Mouse (Mus musculus) urinary bladder, postnatal 14 days (tissue): ENCODE data around the gene Dck.

Experiments used
- DNase-seq: peaks from one replicate; pipeline ENCODE4 v3.0.0; 2021; ENCODE audit warnings: low spot score

Dck gene

DNA sequence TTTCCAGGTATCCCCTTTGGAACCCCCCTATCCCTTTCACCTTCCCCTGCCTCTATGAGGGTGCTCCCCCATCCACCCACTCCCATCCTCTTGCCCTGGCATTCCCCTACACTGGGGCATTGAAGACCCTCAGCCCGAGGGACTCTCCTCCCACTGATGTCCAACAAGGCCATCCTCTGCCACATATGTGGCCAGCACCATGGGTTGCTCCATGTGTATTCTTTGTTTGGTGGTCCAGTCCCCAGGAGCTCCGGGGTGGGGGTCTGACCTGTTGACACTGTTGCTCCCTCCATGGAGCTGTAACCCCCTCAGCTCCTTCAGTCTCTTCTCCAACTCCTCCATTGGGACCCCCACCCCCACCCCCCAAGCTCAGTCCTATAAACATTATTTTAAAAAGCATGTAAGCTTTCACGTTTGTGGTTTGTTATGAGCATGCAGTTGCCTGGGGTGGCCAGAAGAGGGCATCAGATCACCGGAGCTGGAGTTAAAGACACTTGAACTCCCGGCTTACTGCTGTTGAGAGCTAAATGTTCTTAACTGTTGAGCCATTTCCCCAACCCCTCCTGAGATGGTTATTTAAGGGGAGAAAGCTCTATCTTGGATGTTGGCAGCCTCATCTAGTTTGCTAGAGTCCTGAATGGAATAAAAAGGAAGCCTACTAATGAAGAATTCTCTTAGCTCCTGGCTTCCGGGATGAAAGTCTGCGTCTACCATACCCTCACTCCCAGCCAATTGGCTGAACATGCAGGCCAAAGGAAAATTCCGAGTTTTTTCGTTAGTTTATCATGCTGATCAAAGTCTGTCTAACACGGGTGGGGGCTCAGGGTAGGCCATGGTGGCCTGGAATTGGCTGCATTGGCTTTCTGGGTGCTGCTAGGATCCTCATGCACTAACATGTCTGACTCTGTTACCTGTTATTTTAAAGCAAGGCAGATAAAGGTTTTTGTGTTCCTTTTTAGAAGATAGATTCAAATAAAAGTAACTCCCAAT lies 26.8 kb downstream of the Dck start:
- DNase-seq, result peak; percentile 46

DNA sequence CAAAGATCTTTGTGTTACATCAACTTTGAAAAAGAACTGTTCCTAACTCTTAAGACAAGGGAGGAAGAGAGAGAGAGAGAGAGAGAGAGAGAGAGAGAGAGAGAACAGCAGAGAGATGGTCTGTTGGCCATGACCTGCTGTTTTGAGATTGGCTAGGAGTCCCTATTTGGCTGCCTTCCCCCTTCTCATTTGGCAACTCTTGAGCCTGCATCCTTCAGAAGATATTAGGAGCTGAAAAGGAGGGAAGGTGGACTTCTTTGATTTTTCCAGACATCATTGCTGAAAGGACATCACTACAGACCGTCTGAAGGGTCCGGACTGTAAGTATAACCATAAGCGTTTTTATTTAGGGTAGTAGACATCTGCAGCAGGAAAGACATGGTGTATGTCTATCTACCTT lies 28.9 kb downstream of the Dck start:
- no peak for DNase-seq

DNA sequence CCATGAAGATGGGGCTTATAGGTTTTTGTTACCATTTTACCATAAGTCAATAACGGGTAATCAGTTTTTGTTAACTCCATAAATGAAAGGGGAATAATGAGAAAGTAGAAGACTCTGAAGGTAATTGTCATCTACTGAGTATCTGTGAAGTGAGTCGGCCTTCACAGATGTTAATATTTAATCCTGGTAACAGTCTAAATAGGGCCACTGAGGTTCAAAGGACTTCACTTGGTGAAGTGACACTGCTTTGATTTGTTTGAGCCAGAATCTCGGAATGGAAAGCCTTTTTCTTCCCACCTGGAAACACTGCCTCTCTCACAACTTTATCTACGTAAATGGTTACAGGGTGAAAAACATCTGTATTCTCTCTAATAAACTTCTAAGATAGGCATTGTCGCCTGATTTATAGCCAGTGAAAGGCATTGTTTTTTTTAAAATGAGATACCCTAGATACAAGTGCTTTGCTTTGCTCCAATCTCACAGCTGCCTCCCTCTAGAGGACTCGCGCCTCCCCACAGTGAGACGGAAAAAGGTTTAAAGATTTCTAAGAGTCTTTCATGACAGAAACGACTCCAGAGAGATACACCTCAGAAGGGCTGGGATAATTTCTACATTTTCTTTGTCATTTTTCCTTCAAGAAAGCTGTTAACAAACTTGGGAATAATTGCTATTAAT lies 31.3 kb downstream of the Dck start:
- DNase-seq, result no peak

DNA sequence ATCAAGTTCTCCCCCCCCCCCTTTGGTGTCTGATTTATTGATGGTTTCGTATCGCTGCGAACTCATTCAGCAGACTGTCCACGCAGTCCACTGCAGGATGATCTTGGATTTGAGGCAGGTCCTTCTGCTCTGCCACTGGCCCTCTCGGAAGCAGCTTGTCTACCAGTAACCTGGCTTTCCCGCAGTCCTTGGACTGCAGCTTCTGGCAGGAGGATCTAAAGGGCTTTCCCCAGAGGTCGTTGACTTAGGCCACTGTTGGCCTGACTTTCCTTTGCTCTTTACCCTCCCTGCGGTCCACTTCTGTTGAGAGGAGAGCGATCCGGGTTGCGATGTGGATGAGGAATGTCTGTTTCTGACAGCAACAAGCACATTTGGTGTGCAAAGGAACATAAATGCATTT lies 31.8 kb downstream of the Dck start:
- no peak for DNase-seq

DNA sequence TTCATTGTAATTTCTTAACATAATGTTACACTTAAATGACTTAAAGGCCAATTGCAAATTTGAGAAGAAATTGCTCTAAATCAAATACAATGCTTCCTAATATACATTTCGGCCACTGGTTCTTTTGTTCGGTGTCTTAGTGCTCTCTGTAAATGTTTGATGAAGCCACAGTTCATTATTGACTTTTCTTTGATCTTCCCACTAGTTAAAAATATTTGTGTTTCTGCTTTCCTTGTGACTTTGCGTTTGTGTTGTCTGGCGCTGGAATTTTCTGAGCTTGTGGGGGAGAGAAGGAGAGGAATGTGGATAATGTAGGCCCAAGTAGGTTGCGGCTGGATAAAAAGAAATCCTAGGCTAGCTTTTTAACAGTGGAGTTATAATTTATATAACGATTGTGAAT lies 32.3 kb downstream of the Dck start:
- no peak for DNase-seq

DNA sequence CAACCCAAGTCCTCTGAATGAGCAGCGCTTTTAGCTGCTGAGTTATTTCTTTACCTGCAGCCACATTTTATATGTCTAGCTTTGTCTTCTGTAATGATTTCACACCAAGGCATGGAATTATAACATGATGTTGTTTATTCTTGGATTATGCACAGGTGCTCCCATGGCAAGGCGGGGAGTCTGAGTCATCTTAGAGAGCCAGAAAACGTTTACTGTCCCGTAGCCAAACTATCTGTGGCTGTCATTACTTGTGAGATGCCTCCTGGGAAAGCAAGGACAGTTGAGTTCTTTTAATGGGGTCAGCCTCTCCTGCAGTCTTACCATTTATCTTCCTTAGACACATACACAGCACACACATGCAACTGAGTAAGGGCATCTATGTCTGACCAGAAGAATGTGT lies 40.8 kb downstream of the Dck start:
- DNase-seq, result no peak

DNA sequence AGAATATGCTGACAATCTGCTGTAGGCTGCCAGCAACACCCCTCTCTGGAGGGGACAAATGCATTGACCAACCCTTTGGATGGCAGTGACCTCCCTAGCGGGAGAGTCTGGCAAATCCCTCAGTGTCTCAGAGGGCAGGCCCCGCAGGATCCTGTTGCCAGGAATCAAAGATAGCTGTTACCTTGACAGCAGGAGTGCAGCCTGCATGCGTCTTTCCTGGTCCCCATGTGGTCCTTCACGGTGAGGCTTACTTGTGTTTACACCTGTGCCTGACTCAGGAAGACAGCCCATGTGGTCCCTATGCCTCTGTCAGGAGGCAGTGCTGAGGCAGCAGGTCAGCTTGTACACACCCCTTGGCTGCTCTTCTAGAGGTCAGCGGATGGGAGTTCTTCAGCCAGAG lies 41.5 kb downstream of the Dck start:
- no peak for DNase-seq

DNA sequence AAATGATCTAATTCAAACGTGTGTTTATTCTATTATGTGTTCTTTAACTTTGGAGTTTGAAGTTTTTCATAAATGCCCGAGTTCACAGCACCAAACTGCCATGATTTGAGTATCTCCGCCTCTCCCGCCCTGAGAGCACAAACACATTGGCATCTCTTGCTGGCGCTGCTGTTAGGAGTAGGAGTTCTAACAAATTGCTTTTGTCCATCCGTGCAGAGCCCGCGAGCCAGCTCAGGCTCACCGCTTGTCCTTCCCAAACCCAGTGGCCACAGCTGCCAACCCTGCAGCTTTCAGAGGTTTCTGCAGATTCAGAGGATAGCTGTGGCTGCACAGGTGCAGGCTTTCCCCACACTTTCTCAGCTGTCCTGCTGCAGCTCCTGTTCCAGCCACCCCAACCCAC lies 42.5 kb downstream of the Dck start:
- no peak for DNase-seq

DNA sequence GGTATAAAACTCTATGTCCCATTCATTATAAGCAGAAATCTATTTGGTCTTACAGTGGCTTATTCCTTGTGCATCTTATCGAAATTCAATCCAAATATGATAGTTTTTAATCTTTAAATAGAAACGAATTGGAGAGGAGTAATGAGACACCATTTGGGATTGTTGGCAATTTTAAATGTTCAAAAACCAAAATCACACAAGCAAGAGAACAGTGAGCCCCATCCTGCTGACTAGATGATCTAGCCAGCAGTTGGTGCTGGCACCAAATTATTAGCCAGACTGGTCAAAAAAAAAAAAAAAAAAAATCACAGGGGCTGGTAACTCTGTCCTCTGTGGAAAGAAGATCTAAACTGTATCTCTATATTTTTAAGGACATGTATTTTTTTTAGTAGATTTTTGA lies 48.4 kb downstream of the Dck start:
- DNase-seq, result no peak

DNA sequence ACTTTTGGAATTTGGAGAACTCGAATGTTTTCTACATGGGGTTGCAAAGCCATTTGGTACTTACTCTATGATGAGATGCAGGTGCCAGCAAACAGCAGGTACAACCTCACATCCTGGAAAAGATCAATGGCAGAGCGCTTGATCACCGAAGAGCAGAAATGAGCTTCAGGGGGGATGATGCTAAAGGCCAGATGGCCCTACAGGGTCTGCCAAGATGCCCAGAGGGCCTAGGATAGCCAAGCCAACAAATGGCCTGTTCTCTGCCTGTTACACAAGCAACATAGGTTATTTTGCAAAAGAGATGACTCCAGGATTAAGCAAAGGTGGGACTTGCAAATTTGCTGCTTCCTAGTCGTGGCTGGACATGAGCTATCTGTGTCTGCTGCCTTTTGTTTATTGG lies 49.8 kb downstream of the Dck start:
- no peak for DNase-seq

DNA sequence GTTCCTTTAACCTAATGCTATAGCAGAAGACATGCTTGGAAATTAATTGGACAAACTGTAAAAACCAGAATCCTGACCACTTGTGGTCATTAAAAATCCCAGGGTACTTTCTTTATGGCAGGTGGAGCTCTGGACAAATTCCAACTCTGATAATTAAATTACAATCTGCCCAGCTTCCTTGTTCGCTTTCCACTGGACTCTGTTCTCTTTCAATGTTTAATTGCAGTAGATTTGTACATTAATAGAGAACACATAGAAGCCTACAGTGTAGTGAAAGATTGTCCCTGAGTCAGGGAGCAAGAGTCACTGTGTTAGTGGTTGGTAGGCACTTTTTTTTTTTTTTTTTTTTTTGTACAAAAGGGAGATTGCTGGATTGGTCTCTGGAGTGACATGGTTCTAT lies 56.7 kb downstream of the Dck start:
- no peak for DNase-seq

DNA sequence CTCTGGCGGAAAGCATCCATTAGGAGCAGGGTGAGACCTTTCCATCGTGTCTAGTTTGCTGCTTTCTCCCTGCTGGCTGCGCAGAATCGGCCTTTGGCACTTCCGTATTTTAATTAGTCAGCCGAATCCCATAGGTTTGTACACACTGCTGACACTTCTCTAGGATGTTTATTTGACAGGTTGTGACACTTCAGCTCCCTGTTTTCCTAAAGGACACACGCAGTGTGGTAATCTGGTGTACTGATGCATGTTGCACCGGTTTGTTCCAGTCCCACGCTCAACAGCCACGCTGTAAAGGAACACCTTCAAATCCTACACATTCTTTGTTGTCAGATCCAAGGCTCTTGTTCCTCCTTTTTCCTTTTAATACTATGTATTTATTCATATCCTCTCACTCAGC lies 60.0 kb downstream of the Dck start:
- DNase-seq, result no peak

DNA sequence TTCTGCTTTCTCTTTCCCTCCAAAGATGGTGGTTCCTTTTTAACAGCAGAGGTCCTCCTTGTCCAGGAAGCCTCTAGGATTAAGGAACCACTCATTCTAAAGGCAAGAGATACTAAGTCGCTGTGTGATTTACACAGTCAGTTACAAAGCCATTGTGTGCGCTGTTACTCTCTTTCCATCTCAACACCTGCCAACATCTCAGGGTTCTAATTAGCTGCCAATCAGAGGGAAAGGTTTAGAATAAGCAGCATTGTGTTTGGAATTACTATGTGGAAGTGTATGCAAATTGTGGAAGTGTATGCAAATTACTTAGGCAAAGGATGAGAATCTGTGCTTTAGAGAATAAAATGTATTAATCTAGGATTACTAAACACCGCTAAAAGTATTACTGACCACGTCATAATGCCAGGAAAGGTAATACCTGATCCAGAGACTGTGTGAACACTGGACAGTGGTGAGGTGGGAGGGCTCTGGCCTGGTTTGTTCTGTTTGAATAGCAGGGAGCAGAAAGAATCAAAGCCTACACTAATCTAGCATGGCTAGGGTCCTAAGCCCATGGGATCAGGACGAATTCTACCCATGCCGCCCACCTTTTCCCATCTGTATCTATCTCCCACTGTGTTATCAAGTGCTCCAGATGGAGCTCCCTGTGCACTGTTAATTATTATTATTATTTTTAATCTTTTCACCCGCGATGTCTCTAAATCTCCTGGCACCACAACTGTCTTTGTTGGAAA lies 65.2 kb downstream of the Dck start:
- DNase-seq, result no peak

DNA sequence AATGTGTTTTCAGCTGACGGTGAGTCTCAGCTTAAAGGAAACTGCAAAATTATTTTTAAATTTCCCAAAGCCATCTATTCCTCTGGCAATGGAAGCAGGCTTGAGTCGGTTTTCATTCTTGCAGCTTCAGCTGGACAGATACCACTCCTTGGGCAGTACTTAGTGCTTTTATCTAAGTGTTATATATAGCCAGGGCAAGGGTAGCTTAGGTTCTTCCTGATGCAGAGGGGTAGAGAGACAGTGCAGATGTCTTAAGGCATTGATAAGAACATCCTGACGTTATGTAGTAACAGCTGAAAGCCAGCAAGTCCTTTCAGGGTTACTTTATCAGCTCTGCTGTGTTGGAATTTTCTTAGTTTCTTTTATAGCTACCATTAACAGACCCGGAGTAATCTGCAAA lies 66.1 kb downstream of the Dck start:
- DNase-seq, result no peak

DNA sequence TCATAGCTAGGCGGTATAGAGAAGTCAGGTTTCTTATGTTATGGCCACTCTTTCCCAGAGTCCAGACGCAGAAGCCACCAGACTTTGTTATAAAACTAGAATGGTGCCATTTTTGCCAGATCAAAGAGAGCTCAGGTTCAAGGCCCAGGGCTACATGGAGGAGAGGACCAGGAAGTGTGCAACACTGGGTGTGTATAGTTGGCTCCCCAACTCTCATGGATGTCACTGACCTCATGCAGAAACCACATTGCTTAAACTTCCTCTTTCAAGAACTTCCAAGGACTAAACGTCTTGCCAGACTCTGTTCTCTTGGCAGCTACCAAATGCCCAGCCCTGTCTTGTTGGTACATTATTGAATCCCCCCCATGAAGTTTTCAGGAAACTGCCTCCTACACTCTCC lies 67.1 kb downstream of the Dck start:
- no peak for DNase-seq
